In the genomic region with DNA sequence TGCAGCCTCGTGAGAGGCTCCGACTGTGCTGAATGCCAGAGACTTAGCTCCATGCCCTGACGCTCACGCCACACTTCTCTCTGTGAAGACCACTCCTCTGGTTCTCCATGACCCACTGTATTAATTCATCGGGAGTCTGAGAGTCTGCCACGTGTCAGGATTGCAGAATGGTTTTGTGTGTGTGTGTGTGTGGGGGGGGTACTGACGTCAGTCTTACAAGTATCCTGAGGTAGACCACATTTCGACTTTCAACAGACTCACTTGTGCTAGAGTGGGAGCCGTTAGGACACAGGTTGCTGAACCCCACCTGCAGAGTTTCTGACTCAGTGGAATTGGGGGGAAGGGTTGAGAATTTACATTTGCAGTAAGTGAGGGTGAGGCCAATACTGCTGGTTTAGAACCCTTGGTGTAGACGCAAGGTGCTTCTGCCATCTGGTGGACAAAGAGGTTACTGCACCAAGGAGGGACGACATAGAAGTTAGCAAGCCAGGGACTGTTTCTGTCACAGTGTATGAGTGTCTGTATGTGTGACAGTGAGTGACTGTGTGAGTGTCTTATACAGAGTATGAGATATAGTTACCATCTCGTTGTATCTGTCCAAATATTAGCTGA, we compare ENCODE assay signal across 8 mouse cellular contexts. TPM values are rescaled to one million over a fixed set of nuclear protein-coding genes. Genes with fewer than 3 reads are reported as not detected.
DNase-seq lines count a peak whose midpoint lies in the region; ATAC-seq and TF ChIP-seq lines count a peak whose summit lies in the region.

No protein-coding gene starts in this region.

- H3K9ac ChIP-seq in kidney, embryonic 15.5 days = no peak overlapping the region
- no peak overlapping the region for H3K9ac ChIP-seq in stomach, postnatal 0 days (ENCODE audit: low read length)

- H3K27ac ChIP-seq in kidney, embryonic 15.5 days = no peak overlapping the region
- no peak overlapping the region for H3K27ac ChIP-seq in stomach, postnatal 0 days (replicated peaks)

- no peaks in the 10 kb centered on the region for H3K27me3 ChIP-seq in kidney, embryonic 15.5 days
- no peaks in the 10 kb centered on the region for H3K27me3 ChIP-seq in stomach, postnatal 0 days (ENCODE audit: control insufficient read depth, insufficient read depth, low read length)

- H3K4me3 ChIP-seq in kidney, embryonic 15.5 days (replicated peaks) = no peak overlapping the region
- no peak overlapping the region for H3K4me3 ChIP-seq in stomach, postnatal 0 days (ENCODE audit: low read depth, low read length)

- 41% methylated on average over 12 of the region's 12 CpGs for WGBS in kidney, embryonic 15.5 days
- 45% methylated on average over 12 of the region's 12 CpGs for WGBS in stomach, postnatal 0 days

- no peak for TF ChIP-seq EP300 in stomach, postnatal 0 days (optimal IDR thresholded peaks at IDR 0.05)

- H3K4me2 ChIP-seq in kidney, embryonic 15.5 days = peak overlapping the region; percentile 34
- H3K4me2 ChIP-seq in stomach, postnatal 0 days (replicated peaks; ENCODE audit: low read depth) = no peak overlapping the region

- peak; percentile 82 to 83 for DNase-seq in B cell, adult 2 months
- peak; percentile 87 for DNase-seq in adrenal gland, postnatal 10 days
- DNase-seq in embryo, embryonic 9.5 days (ENCODE audit: extremely low spot score) = peak; percentile 72
- peak; percentile 77 for DNase-seq in liver
- DNase-seq in naive thymus-derived CD4-positive, alpha-beta T cell, adult 2 months (ENCODE audit: low read depth) = peak; percentile 85
- DNase-seq in stomach, postnatal 0 days (ENCODE audit: low spot score) = peak; percentile 67

- peak; percentile 93 for TF ChIP-seq CTCF in stomach, postnatal 0 days (IDR thresholded peaks at IDR 0.05; ENCODE audit: low read depth)

- no peaks in the 10 kb centered on the region for H3K36me3 ChIP-seq in kidney, embryonic 15.5 days
- no peaks in the 10 kb centered on the region for H3K36me3 ChIP-seq in stomach, postnatal 0 days (ENCODE audit: control insufficient read depth, insufficient read depth, low read length)

- H3K4me1 ChIP-seq in kidney, embryonic 15.5 days = peaks cover 15% of the 10 kb centered on the region
- H3K4me1 ChIP-seq in stomach, postnatal 0 days (replicated peaks; ENCODE audit: control insufficient read depth, insufficient read depth) = no peaks in the 10 kb centered on the region

- ATAC-seq in granulocyte monocyte progenitor cell, adult 5-6 weeks (replicated peaks; ENCODE audit: poor library complexity, severe bottlenecking) = peak; percentile 84
- peak; percentile 44 for ATAC-seq in kidney, embryonic 15.5 days (replicated peaks; ENCODE audit: low FRiP score)
- peak; percentile 40; the same call in 1 of the 2 replicates for ATAC-seq in stomach, postnatal 0 days (ENCODE audit: low FRiP score, low TSS enrichment)

- H3K9me3 ChIP-seq in kidney, embryonic 15.5 days (replicated peaks) = no peaks in the 10 kb centered on the region
- no peaks in the 10 kb centered on the region for H3K9me3 ChIP-seq in stomach, postnatal 0 days (ENCODE audit: control insufficient read depth, low read length)

RNA-seq across cellular contexts. Expression of a gene that starts 11.5 kb away (rescaled TPM):
- total RNA-seq in adrenal gland, postnatal 10 days (2021) = under 1 TPM; 0.45 to 0.76 TPM
- 0.88 TPM in 1 of 2 replicates, not detected in the other for total RNA-seq in granulocyte monocyte progenitor cell, adult 5-6 weeks (2014; fragmentation: Nextera tagmentation)
- total RNA-seq in granulocyte monocyte progenitor cell, adult 5-6 weeks (2017) = 0.04 TPM in 1 of 2 replicates, not detected in the other
- polyA plus RNA-seq in kidney, embryonic 15.5 days (2015; fragmentation: Nextera tagmentation; extraction: Ambion mirVana) = 1.1 and 1.3 TPM in 2 replicates
- polyA plus RNA-seq in stomach, postnatal 0 days (2015; fragmentation: Nextera tagmentation; extraction: Ambion mirVana) = 0.21 and 0.30 TPM in 2 replicates
